Mouse (Mus musculus) heart, postnatal 36 days (tissue): ENCODE data around the gene Pomt2. TPM values are rescaled to one million over a fixed set of nuclear protein-coding genes. Genes with fewer than 3 reads are reported as not detected.

ENCODE experiments used
- DNase-seq, 2 experiments: peaks; one replicate each; pipeline ENCODE4 v3.0.0; 2021 to 2022
- intact Hi-C: fragments of 180-260 bp; cut with DNase I; formaldehyde crosslinking; loops from one replicate; pipeline ENCODE4 v1.15.1; 2025
- total RNA-seq, 2 experiments: library from RNA; stranded (reverse); gene quantifications; 2 replicates each; pipeline ENCODE4 v1.2.3; 2021

The Pomt2 gene
- total RNA-seq, 2 experiments from 2014 or later: 10.3 to 10.9 TPM

GRCm38 (mm10) chr12:87131619-87132018, 16.1 kb downstream of the Pomt2 start:
- DNase-seq: peak; percentile 14 to 20
- intact Hi-C loops: loop anchor here (5.0 kb wide), 2 partner anchors 116 to 201 kb away; no protein-coding TSS in a partner anchor

- no peak for DNase-seq
- intact Hi-C loops: loop anchor here (5.0 kb wide), 2 partner anchors 116 to 201 kb away; no protein-coding TSS in a partner anchor
Observed at GRCm38 (mm10) chr12:87131181-87131580, 16.6 kb downstream of the Pomt2 start.

GRCm38 (mm10) chr12:87130224-87130623, 17.5 kb downstream of the Pomt2 start:
- intact Hi-C loops: loop anchor here (5.0 kb wide), 2 partner anchors 117 to 202 kb away; no protein-coding TSS in a partner anchor

DNA sequence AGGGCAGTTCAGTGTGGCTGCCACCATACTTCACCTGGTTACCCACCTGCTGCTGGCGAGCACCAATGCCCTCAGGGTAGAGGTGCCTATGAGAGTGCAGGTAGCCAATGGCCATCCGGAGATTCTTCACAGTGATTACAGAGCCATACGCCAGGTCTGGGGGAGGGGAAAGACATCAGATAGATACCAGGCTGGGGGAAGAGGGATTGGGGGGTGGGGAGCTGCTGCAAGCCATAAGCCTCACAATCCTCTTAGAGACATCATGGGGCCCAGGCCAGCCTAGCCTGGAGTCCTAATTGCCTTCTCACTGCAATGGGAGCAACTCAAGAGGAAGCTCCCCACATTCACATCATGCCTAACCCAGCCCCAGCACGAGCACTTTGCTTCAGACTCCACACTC, 20.5 kb downstream of the Pomt2 start:
- intact Hi-C loops: no loop called here

More at GRCm38 (mm10) chr12:87130224-87130623, 17.5 kb downstream of the Pomt2 start:
- no peak for DNase-seq

GRCm38 (mm10) chr12:87121918-87122589, 25.7 kb downstream of the Pomt2 start:
- no peak for DNase-seq
- intact Hi-C loops: no loop called here

More for the DNA sequence above, 20.5 kb downstream of the Pomt2 start:
- no peak for DNase-seq

GRCm38 (mm10) chr12:87107357-87107977, 40.3 kb downstream of the Pomt2 start:
- intact Hi-C loops: no loop called here
- no peak for DNase-seq

DNA sequence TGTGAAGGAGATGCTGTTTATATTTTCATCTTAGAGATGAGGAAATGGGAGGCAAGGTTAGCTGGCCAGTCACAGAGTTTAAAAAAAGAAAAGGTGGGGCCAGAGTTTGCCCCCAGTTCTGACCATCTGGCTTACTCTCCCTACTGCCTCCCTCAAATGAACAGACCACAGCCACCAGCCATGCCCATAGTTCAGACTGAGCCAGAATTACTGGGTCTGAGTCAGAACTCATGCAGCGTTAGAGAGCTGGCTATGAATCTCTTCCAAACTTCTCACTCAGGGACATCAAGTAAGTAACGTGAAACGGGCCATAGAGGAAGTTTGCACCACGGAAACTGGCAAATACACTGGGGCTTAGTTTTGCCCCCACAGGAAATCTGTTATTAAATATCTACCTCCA, 43.0 kb downstream of the Pomt2 start:
- no peak for DNase-seq
- intact Hi-C loops: no loop called here

DNA sequence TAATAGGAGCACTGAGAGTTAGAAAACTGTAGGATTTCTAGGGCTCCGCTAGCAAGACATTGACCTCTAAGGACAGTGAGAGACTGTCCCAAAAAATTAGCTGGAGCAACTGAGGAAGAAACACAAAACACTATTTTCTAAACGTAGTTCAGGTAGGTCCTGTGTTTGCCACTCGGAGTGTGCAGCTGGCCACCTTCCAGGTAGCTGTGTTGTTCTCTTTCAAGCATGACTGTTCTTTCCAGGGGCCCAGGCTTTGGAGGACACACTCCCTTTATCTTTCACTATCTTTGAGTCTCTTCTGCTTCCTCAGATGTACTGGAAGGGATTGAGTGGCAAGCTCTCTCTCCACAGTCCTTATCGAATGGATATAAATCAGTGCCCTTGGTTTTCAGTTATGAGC, 44.3 kb downstream of the Pomt2 start:
- DNase-seq: no peak
- intact Hi-C loops: no loop called here

- DNase-seq: no peak
- intact Hi-C loops: no loop called here
Observed at GRCm38 (mm10) chr12:87102165-87102631, 45.6 kb downstream of the Pomt2 start, which contains the start of gene Ngb. Gene Ngb (minus strand): TSS chr12:87102539.

DNA sequence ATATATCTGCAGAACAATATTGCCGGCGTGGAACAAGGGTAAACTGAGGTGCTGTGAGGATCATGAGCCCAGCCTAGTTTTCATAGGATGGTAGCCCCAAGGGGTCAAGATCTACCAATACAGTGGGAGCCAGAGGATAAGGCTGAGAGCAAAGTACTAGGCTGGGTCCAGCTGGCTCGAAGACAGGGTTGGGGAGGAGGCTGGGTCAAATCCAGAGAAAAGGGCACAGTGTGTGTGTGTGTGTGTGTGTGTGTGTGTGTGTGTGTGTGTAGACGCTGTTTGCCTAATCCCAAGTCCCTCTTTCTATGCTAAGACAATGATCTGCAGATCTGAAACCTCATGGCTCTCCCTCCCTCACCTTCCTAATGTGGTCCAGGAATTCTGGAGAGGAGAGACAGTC, 47.4 kb downstream of the Pomt2 start:
- DNase-seq: no peak
- intact Hi-C loops: no loop called here

GRCm38 (mm10) chr12:87093671-87094070, 54.1 kb downstream of the Pomt2 start:
- intact Hi-C loops: no loop called here
- no peak for DNase-seq

- DNase-seq: no peak
- intact Hi-C loops: no loop called here
Observed at GRCm38 (mm10) chr12:87093249-87093648, 54.5 kb downstream of the Pomt2 start.

- intact Hi-C loops: no loop called here
- DNase-seq: no peak
Observed at GRCm38 (mm10) chr12:87091916-87092315, 55.9 kb downstream of the Pomt2 start.

- DNase-seq: no peak
- intact Hi-C loops: no loop called here
Observed at GRCm38 (mm10) chr12:87089701-87090100, 58.1 kb downstream of the Pomt2 start.

DNA sequence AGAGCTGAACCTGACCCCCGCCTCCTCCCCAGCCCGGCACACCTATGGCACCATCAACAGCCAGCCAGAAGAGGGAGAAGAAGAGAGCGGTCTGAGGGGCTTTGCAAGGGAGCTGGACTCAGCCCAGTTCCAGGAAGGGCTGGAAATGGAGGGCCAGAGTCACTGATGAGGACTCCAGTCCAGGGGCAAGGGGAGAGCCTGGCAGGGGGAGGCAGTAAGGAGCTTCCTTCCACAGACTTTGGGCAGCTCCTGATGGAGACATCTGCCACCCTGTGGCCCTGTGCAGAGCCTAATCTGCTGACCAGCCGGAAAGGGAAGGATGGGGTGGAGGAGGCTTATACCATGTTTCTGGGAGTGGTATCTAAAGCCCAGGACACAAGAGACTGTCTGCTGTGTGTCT, 58.5 kb downstream of the Pomt2 start:
- intact Hi-C loops: no loop called here
- no peak for DNase-seq

DNA sequence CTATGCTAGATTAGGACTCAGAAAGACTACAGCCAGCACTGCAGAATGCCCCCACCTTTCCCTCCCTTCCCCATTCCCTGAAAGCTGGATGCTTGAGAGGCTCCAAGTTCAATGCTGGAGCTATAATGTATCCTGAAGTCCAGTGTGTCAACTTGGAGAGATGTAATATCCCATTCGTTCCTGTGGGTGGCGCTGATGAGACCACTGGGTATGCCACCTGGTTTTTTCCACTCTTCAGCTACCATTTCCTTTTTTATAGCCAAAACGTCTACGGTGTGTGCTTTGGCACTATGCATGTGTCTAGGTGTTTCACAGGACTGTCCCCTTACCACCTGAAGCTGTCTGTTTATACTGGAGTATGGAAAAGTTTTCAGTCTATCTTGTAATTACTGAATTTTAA, 59.4 kb downstream of the Pomt2 start:
- no peak for DNase-seq
- intact Hi-C loops: no loop called here

DNA sequence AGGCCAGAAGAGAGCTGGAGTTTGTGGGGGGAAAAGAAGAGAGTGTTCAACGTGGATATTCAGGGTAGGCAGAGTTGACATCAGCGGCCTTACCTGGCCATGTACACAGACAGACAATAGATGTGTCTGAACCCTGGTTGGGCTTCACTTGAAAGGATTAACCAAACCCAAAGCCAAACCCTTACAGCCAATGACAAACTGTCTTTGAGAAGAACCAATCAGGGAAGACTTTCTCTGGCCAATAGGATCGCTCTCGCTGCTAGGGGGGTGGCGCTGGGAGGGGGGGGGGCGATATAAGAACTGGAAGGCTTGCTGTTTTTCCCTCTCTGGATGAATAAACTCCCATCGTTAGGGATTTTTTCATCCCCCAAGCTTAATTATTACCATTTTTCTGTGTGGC, 60.5 kb downstream of the Pomt2 start:
- intact Hi-C loops: no loop called here
- DNase-seq: no peak

- intact Hi-C loops: no loop called here
- no peak for DNase-seq
Observed at GRCm38 (mm10) chr12:87082797-87083196, 65.0 kb downstream of the Pomt2 start.

- intact Hi-C loops: no loop called here
- DNase-seq: no peak
Observed at GRCm38 (mm10) chr12:87076610-87077009, 71.2 kb downstream of the Pomt2 start.

- intact Hi-C loops: no loop called here
- no peak for DNase-seq
Observed at GRCm38 (mm10) chr12:87070520-87070919, 77.2 kb downstream of the Pomt2 start.

- intact Hi-C loops: no loop called here
- no peak for DNase-seq
Observed at GRCm38 (mm10) chr12:87066429-87066828, 81.3 kb downstream of the Pomt2 start.

- intact Hi-C loops: no loop called here
- no peak for DNase-seq
Observed at GRCm38 (mm10) chr12:87065446-87065845, 82.3 kb downstream of the Pomt2 start.
